In the genomic region with DNA sequence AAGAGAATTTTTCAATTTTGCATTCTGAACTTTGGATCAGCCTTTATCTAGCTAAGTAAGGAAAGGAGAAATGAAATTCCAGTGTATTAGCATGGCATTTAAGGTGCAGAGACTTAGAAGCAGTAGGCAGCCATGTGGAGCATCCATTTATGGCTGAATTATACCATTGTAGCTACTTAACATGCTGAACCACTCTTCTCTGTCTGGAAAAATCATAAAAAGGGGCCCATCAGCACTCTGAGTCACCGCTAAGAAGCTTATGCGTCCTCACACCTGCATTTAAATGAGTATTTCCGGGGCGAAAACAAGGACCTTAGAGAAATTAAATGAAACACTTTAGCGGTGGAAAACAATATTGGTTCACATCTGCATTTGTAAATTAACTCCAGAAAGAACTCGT, we compare ENCODE assay signal across 29 mouse cellular contexts.
DNase-seq lines count a peak whose midpoint lies in the region; ATAC-seq and TF ChIP-seq lines count a peak whose summit lies in the region.
"Had no signal": no experiment of that assay in that cellular context is flagged by ENCODE, and none has a peak within 500 bp of the region (broad histone marks: within the 10 kb centered on the region; RNA-seq: fewer than 3 reads in every experiment).

No protein-coding gene starts in this region.

- TF ChIP-seq CTCF in brain, embryonic 14.5 days (IDR thresholded peaks at IDR 0.05; ENCODE audit: borderline replicate concordance, extremely low read depth, insufficient read depth, insufficient read length), result no peak

- ATAC-seq in hindbrain, embryonic 15.5 days (ENCODE audit: low FRiP score, low read depth), result no peak
- ATAC-seq in hindbrain, embryonic 13.5 days (ENCODE audit: low FRiP score), result no peak
- ATAC-seq in midbrain, embryonic 11.5 days (ENCODE audit: low FRiP score), result peak; percentile 52; the same call in 1 of the 2 replicates
- ATAC-seq: activated CD4-positive, CD25-positive, alpha-beta regulatory T cell, adult 4 months; forebrain, embryonic 13.5 days had no signal

- no peak overlapping the region for H3K4me2 ChIP-seq in hindbrain, embryonic 15.5 days
- no peak overlapping the region for H3K4me2 ChIP-seq in hindbrain, embryonic 13.5 days
- H3K4me2 ChIP-seq in midbrain, embryonic 11.5 days, result no peak overlapping the region
- H3K4me2 ChIP-seq: embryonic facial prominence, embryonic 15.5 days; forebrain, embryonic 13.5 days; heart, embryonic 13.5 days; limb, embryonic 12.5 days; liver, embryonic 15.5 days; lung, embryonic 14.5 days had no signal

- no peak for TF ChIP-seq POLR2A in brain, embryonic 14.5 days (IDR thresholded peaks at IDR 0.05; ENCODE audit: borderline replicate concordance, extremely low read depth, insufficient read depth, insufficient read length, poor library complexity, severe bottlenecking)

- no peaks in the 10 kb centered on the region for H3K36me3 ChIP-seq in hindbrain, embryonic 15.5 days
- H3K36me3 ChIP-seq in hindbrain, embryonic 13.5 days, result no peaks in the 10 kb centered on the region
- H3K36me3 ChIP-seq in midbrain, embryonic 11.5 days (ENCODE audit: control insufficient read depth, insufficient read depth, low read length), result no peaks in the 10 kb centered on the region
- no peaks in the 10 kb centered on the region for H3K36me3 ChIP-seq in midbrain, embryonic 10.5 days
- H3K36me3 ChIP-seq: embryonic facial prominence, embryonic 10.5 days; embryonic facial prominence, embryonic 15.5 days; heart, embryonic 13.5 days; limb, embryonic 12.5 days; liver, embryonic 15.5 days had no signal

- no peaks in the 10 kb centered on the region for H3K9me3 ChIP-seq in hindbrain, embryonic 15.5 days
- no peaks in the 10 kb centered on the region for H3K9me3 ChIP-seq in hindbrain, embryonic 13.5 days
- no peaks in the 10 kb centered on the region for H3K9me3 ChIP-seq in midbrain, embryonic 11.5 days (ENCODE audit: control insufficient read depth, low read length)
- no peaks in the 10 kb centered on the region for H3K9me3 ChIP-seq in midbrain, embryonic 10.5 days (replicated peaks)
- H3K9me3 ChIP-seq: embryonic facial prominence, embryonic 10.5 days; embryonic facial prominence, embryonic 15.5 days; forebrain, embryonic 13.5 days; heart, embryonic 13.5 days; limb, embryonic 12.5 days; liver, embryonic 15.5 days had no signal

- DNase-seq in midbrain, embryonic 11.5 days (ENCODE audit: low spot score, missing footprints), result no peak
- DNase-seq in midbrain, embryonic 10.5 days (ENCODE audit: low spot score), result no peak
- peak; percentile 43 for DNase-seq in brain, adult 2 months (ENCODE audit: low read depth, low spot score)
- peak; percentile 65 for DNase-seq in brain, embryonic 14.5 days (ENCODE audit: low read depth)
- DNase-seq in T-cell, adult 2 months (ENCODE audit: low spot score), result no peak
- DNase-seq: adrenal gland, adult 2 months; adrenal gland, postnatal 36 days; B cell, adult 2 months; cerebellum, adult 8-10 months; cerebellum, postnatal 25 days; gastrocnemius, postnatal 10 days; heart, postnatal 10 days; lung, embryonic 14.5 days; lung, postnatal 14 days; right cerebral cortex, postnatal 25 days; thymus, adult 18-20 months; thymus, postnatal 25 days had no signal

- no peak overlapping the region for H3K9ac ChIP-seq in hindbrain, embryonic 15.5 days
- no peak overlapping the region for H3K9ac ChIP-seq in hindbrain, embryonic 13.5 days
- H3K9ac ChIP-seq in midbrain, embryonic 11.5 days (ENCODE audit: low read length), result no peak overlapping the region
- H3K9ac ChIP-seq: embryonic facial prominence, embryonic 15.5 days; forebrain, embryonic 13.5 days; heart, embryonic 13.5 days; limb, embryonic 12.5 days; liver, embryonic 15.5 days; lung, embryonic 14.5 days had no signal

- no peak overlapping the region for H3K4me3 ChIP-seq in hindbrain, embryonic 15.5 days
- no peak overlapping the region for H3K4me3 ChIP-seq in hindbrain, embryonic 13.5 days
- no peak overlapping the region for H3K4me3 ChIP-seq in midbrain, embryonic 11.5 days (ENCODE audit: low read depth, low read length)
- H3K4me3 ChIP-seq in midbrain, embryonic 10.5 days, result no peak overlapping the region
- H3K4me3 ChIP-seq: embryonic facial prominence, embryonic 10.5 days; embryonic facial prominence, embryonic 15.5 days; forebrain, embryonic 13.5 days; heart, embryonic 13.5 days; layer of hippocampus, adult 2 months; left cerebral cortex, adult 2 months; limb, embryonic 12.5 days; liver, embryonic 15.5 days had no signal

- H3K4me1 ChIP-seq in hindbrain, embryonic 15.5 days (replicated peaks), result 0 out of 2 replicates have a peak, but pooled peaks cover 3% of the 10 kb centered on the region
- peaks cover 5% of the 10 kb centered on the region; the same call in 1 of the 2 replicates for H3K4me1 ChIP-seq in hindbrain, embryonic 13.5 days (replicated peaks)
- H3K4me1 ChIP-seq in midbrain, embryonic 11.5 days (ENCODE audit: control insufficient read depth, insufficient read depth, low read length), result peaks cover 8% of the 10 kb centered on the region; the same call in 1 of the 2 replicates
- peaks cover 9% of the 10 kb centered on the region; the same call in 1 of the 2 replicates for H3K4me1 ChIP-seq in midbrain, embryonic 10.5 days
- H3K4me1 ChIP-seq: embryonic facial prominence, embryonic 10.5 days; embryonic facial prominence, embryonic 15.5 days; forebrain, embryonic 13.5 days; heart, embryonic 13.5 days; limb, embryonic 12.5 days; liver, embryonic 15.5 days had no signal

- WGBS in hindbrain, embryonic 15.5 days, result 54% methylated on average over 6 of the region's 6 CpGs
- 61% methylated on average over 6 of the region's 6 CpGs for whole genome bisulfite sequencing in hindbrain, embryonic 13.5 days
- 69% methylated on average over 6 of the region's 6 CpGs for WGBS in midbrain, embryonic 11.5 days
- WGBS in midbrain, embryonic 10.5 days, result 79% methylated on average over 6 of the region's 6 CpGs

- H3K27ac ChIP-seq in hindbrain, embryonic 15.5 days (replicated peaks), result 0 out of 2 replicates have a peak overlapping the region, but pooled peaks have one; percentile 55
- no peak overlapping the region for H3K27ac ChIP-seq in hindbrain, embryonic 13.5 days
- H3K27ac ChIP-seq in midbrain, embryonic 11.5 days (ENCODE audit: low read depth, low read length), result no peak overlapping the region
- H3K27ac ChIP-seq in midbrain, embryonic 10.5 days (replicated peaks), result no peak overlapping the region
- H3K27ac ChIP-seq: embryonic facial prominence, embryonic 10.5 days; embryonic facial prominence, embryonic 15.5 days; forebrain, embryonic 13.5 days; heart, embryonic 13.5 days; layer of hippocampus, adult 2 months; left cerebral cortex, adult 2 months; limb, embryonic 12.5 days; liver, embryonic 15.5 days; stomach, postnatal 0 days had no signal

- H3K27me3 ChIP-seq in hindbrain, embryonic 15.5 days, result no peaks in the 10 kb centered on the region
- no peaks in the 10 kb centered on the region for H3K27me3 ChIP-seq in hindbrain, embryonic 13.5 days
- H3K27me3 ChIP-seq in midbrain, embryonic 11.5 days (ENCODE audit: control insufficient read depth, insufficient read depth, low read length), result no peaks in the 10 kb centered on the region
- no peaks in the 10 kb centered on the region for H3K27me3 ChIP-seq in midbrain, embryonic 10.5 days (ENCODE audit: low read depth, poor library complexity, severe bottlenecking)
- H3K27me3 ChIP-seq: embryonic facial prominence, embryonic 15.5 days; forebrain, embryonic 13.5 days; heart, embryonic 13.5 days; limb, embryonic 12.5 days; liver, embryonic 15.5 days had no signal

Comparison
In these comparisons a context has a peak if more than half of its experiments do, and no peak if none do; other contexts are left out.
1. DNase-seq: peak in brain, adult 2 months (single experiment) and brain, embryonic 14.5 days (single experiment); none in midbrain, embryonic 11.5 days (single experiment), midbrain, embryonic 10.5 days (single experiment) and T-cell, adult 2 months (single experiment).